Mouse (Mus musculus) cerebellum, adult 11-12 months (tissue): Measurements from ENCODE around the gene Zfp113.
A peak's percentile ranks its signal among the peaks of the same experiment; 100 is the strongest.
"Not testable (repeated sequence)": the region's sequence is repeated elsewhere in the genome, so short reads cannot be mapped to it uniquely, and the experiment has no call there.

Experiments used
- DNase-seq: peaks from one replicate; pipeline ENCODE4 v3.0.0; 2022

Zfp113 gene

DNA sequence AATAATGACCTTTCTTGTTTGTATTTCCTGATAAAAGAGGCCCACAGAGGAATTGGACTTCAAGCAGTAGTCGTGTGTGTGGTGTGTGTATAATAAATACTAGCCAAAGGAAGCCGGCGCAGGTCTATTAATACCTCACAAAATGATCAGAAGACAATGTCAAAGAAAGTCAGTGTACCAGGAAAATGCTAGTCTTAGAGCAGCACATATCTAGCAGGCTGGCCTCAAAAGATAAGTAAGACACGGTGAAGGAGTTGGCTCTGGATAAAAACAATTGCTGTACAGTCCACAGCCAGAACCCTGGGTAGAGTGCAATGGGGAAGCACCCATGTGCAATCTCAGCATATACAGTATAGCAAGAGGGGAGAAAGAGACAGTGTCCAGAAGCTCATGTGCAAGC is 18.3 kb downstream of the Zfp113 start:
- no peak for DNase-seq

DNA sequence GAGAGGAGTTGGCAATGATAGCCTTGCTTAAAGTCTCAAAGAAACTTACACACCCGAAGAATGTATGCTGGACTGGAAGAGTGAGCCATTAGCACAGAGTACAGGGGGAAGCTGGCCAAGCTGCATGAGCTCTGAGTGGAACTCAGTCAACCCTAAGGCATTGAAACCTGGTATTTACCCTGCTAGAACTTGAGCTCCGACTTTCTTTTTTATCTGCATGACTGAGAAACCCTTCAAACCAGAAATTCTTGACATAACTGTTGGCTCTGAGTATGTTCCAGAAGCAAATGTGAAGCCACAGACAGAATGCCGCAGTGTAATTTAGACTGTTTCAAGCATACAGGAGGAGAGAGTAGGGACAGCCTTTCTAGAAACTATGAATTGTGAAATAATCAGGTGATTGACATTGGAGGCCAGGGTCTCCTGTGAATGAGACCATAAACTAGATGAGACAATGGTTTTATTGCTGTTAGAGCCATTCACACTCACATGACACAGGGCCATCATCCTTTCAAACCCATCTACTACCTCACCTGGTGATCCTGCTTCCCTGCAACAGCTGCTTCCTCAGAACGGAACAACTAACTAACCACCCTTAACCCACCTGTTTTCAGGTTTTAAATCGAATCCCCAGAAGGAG is 23.0 kb downstream of the Zfp113 start:
- DNase-seq: no peak

DNA sequence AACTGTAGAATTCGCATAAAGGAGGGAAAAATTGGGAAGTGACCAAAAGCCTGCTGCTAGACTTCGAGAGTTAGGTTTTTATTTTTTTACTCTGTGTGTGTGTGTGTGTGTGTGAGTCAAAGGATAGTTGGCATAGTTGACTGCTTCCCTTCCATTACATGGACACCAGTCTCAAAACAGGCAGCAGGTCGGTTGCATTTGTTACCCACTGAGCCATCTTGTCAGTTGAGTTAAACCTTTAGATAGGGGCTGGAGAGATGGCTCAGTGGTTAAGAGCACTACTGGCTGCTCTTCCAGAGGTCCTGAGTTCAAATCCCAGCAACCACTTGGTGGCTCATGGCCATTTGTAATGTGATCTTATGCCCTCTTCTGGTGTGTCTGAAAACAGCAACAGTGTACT is 37.5 kb downstream of the Zfp113 start:
- DNase-seq: no peak

DNA sequence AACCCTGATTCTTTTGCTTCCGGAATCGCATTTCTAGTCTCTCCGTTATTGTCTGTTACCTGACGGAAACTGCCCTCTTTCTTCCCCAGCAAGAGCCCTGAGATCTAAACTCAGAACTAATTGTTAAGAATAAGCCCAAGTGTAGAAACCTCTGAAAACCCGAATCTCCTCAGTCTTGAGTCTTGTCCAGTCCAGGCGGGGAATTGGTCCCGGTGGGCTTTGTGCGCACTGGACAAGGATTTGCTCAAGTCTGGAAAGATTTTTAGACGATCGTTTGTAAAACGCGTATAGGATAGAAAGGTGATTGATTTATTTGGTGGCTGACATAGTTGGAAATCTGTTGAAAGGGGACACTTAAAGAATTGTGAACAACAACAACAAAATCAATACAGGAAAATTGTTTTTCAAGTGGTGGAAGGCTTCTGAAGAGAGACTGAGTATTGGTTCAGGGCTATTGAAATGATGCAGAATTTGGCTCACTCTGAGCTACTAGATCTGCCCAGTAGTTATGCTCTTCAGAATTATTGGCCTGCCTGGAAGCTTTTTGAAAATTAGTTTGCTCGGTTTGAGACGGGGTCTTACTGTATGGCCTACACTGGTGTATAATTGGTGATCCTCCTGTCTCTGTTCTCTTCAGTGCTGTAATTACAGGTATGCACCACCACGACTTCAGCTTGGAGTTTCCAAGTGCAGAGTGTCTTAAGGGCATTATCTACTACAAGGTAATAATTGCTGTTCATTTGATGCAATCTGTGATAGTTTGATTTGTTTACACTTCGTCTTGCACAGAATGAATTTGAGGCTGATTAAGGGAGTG is 38.1 kb downstream of the Zfp113 start:
- DNase-seq: no peak

DNA sequence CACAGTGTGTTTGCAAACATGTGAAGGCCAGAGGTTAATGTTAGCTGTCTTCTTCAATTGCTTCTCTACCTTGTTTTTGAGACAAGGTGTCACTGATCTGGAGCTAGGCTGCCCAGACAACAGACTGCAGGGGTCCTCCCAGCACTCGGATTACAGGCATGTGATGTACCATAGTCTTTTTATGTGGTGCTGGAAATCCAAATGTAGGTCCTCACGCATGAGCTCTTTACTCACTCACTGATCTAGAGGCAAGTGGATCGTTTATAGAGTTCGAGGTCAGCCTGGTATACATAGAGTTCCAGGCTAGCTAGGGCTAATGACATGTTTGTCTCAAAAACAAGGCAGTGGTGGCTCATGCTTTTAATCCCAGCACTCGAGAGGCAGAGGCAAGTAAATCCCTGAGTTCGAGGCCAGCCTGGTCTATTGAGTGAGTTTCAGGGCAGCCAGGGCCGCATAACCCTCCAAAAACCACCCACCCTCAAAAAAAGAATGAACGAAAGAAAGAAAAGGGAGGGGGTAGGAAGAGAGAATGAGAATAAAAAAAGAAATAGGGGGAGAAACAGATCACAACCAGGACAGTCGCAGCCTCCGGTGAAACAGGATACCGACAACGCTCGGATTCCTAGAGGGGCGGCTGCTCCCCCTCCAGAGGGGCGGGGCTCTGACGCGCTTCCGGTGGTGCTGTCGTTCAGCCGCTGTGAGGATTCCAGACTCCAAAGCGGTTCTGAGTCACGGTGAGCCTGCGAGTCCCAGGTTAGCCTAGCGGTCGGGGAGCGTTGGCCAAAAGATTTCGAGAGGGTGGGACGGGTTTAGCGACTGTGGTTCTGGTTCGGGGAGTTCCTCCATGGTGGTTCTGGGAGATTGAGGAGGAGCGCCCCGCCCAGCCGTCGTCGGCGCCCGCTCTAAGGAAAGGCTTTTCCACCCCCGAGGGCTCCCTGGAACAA is 39.0 kb downstream of the Zfp113 start, which contains the start of gene Zscan21:
Gene Zscan21 (plus strand): TSS at position 649 of the 944 bp plus-strand sequence.
- DNase-seq: peak; percentile 85

DNA sequence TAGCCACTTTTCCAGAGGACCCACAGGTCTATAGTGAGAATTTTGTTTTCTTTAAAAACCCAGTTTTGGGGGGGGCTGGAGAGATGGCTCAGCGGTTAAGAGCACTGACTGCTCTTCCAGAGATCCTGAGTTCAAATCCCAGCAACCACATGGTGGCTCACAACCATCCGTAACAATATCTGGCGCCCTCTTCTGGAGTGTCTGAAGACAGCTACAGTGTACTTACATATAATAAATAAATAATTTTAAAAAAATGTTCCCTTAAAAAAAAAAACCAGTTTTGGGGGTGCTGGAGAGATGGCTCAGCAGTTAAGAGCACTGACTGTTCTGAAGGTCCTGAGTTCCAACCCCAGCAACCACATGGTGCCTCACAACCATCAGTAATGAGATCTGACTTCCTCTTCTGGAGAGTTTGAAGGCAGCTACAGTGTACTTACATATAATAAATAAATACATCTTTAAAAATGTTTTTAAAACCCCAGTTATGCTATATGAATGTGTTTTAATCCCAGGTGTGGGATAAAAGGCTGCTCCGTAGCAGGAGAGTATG is 45.6 kb downstream of the Zfp113 start:
- not testable (repeated sequence) for DNase-seq

DNA sequence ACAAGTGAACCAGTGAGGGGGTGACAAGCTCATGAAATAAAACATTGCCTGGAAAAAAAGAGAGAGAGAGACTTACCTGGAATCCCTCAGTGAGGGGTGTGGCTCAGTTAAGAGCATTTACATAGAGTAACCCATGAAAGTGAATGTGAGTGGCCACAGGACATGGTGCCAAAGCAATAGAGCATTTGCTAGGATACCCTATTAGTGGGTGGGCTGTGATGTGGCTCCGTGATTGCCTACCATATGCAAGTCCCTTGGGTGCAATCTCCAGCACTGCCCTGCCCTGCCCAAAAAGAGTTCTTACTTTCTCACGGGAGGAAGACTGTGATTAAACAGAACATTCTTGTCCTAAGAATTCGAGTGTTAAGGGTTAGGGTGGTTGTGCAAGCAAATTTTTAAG is 48.4 kb downstream of the Zfp113 start:
- no peak for DNase-seq

DNA sequence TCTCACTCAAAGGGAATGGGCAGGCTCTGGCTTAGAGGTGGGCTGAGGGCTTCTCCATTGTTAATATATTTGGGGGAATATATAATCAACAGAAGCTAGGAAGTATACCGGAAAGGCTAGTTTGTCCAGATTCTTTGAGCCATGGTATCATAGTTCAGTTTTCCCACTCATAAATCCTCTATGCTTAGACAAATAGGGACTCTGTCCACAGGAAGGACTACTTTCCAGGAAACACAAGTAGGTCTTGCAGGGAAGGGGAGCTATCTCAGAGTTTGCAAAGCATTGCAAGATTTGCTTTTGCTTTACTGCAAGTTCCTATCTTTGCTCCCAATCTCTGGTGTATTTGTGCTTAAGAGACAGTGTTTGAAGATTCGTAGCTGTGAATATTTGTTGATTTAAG is 50.6 kb downstream of the Zfp113 start:
- no peak for DNase-seq

DNA sequence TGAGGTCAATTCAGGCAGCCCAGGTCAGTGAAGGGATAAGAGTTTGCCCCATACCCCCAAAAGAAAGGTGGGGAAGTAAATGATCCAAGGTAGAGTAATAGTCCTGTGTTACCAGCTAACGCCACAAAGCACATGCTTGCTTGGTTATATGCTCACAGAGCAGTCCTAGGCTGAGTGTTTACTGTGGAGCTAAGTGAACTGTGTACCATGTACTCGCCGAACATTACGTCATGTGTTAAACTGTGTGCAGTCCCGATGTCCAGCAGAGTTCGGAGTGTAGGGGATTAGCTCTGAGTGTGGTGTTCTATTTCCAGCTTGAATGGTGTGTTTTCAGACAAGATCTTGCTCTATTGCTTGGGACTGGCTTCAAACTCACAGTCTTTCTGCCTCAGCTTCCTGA is 61.1 kb downstream of the Zfp113 start:
- DNase-seq: no peak

DNA sequence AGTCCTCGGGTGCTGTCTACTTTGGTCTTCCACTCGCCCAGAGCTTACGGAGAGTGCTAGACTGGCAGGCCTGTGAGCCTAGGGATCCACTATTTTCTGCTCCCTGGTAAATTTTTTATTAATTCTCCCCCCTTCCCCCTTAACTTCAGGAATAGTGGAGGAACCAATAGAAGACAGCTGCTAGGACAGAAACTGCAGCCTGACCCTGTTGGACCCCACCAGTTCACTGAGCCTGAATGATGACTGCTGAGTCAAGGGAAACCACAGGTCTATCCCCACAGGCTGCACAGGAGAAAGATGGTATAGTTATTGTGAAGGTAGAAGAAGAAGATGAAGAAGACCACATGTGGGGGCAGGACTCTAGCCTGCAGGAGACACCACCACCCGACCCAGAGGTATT is 62.8 kb downstream of the Zfp113 start:
- DNase-seq: no peak

DNA sequence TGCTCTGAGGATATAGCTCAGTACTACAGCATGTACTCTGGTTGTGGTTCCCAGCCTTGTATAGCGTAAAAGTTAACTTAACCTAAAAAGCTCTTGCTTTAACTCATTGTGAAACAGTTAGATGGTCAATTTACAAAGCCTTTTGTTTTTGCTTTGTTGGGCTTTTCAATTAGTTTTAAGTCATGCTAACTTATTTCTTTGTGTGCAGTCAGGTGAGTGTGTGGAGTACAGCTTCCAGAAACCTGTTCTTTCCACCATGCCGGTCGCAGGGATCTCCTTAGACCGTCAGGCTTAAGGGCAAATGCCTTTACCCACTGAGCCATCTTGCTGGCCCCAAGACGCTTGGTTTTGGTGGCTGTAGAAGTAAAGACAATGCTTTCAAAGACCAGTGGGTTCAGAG is 64.8 kb downstream of the Zfp113 start:
- DNase-seq: no peak

DNA sequence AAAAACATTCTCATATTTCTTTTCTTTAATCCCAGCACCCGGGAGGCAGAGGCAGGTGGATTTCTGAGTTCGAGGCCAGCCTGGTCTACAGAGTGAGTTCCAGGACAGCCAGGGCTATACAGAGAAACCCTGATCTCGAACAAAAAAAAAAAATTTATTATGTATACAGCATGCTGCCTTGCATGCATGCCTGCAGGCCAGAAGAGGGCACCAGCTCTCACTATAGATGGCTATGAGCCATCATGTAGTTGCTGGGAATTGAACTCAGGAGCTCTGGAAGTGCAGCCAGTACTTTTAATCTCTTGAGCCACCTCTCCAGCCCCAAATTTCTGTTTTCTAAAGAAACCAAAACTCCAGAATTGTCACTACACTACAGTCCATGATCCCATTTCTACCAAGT is 65.3 kb downstream of the Zfp113 start:
- DNase-seq: no peak
